ENCODE assay signal across 15 mouse cellular contexts in genomic region chr5:115018270-115018669, GRCm38 (mm10). TPM values are rescaled to one million over a fixed set of nuclear protein-coding genes. Genes with fewer than 3 reads are reported as not detected.
DNase-seq lines count a peak whose midpoint lies in the region; ATAC-seq and TF ChIP-seq lines count a peak whose summit lies in the region.
"Had no signal": no experiment of that assay in that cellular context is flagged by ENCODE, and none has a peak within 500 bp of the region (broad histone marks: within the 10 kb centered on the region; RNA-seq: fewer than 3 reads in every experiment).

No protein-coding gene starts in this region.

- peaks cover 40% of the 10 kb centered on the region for H3K4me1 ChIP-seq in heart, embryonic 11.5 days (ENCODE audit: control insufficient read depth, insufficient read depth, low read length)
- H3K4me1 ChIP-seq in liver, embryonic 14.5 days (replicated peaks; ENCODE audit: control insufficient read depth in 2 of 2, insufficient read depth in 2 of 2, low read length in 1 of 2) = peaks cover 44 to 48% of the 10 kb centered on the region in 2 experiments

- H3K36me3 ChIP-seq in heart, embryonic 11.5 days (ENCODE audit: control insufficient read depth, insufficient read depth, low read length) = no peaks in the 10 kb centered on the region
- H3K36me3 ChIP-seq in liver, embryonic 14.5 days (replicated peaks; ENCODE audit: control insufficient read depth, insufficient read depth, low read depth) = no peaks in the 10 kb centered on the region

- H3K27me3 ChIP-seq in heart, embryonic 11.5 days (ENCODE audit: control insufficient read depth, insufficient read depth, low read length) = no peaks in the 10 kb centered on the region
- no peaks in the 10 kb centered on the region for H3K27me3 ChIP-seq in liver, embryonic 14.5 days (ENCODE audit: control insufficient read depth, insufficient read depth, low read length)

- peak overlapping the region; percentile 45 for H3K4me2 ChIP-seq in heart, embryonic 11.5 days
- H3K4me2 ChIP-seq in liver, embryonic 14.5 days (ENCODE audit: low read depth) = peak overlapping the region; percentile 61

- DNase-seq in heart, postnatal 36 days = no peak
- peak; percentile 15 for DNase-seq in spleen, adult 12 weeks (ENCODE audit: low spot score)
- DNase-seq in spleen, adult 18-20 months = no peak
- peak in 2 of 3 experiments; percentile 59 to 65 for DNase-seq in liver, embryonic 14.5 days (ENCODE audit: low read depth in 3 of 3, low spot score in 3 of 3)
- DNase-seq in left cerebral cortex, postnatal 10 days (ENCODE audit: extremely low spot score in 1 of 2, low spot score in 2 of 2) = no peak
- DNase-seq in thymus, postnatal 25 days = no peak
- DNase-seq in cerebellum, postnatal 4 days (ENCODE audit: low spot score in 2 of 2) = no peak
- DNase-seq: B cell, adult 2 months; kidney, postnatal 36 days; midbrain, embryonic 14.5 days had no signal

- no peaks in the 10 kb centered on the region for H3K9me3 ChIP-seq in heart, embryonic 11.5 days (replicated peaks; ENCODE audit: control insufficient read depth, low read length)
- no peaks in the 10 kb centered on the region for H3K9me3 ChIP-seq in liver, embryonic 14.5 days (ENCODE audit: control insufficient read depth, low read length)

- peak overlapping the region; percentile 60 for H3K27ac ChIP-seq in heart, embryonic 11.5 days (ENCODE audit: low read depth, low read length)
- peak overlapping the region; percentile 54 for H3K27ac ChIP-seq in liver, embryonic 14.5 days

- 9% methylated on average over 2 of the region's 2 CpGs for WGBS in heart, embryonic 11.5 days (ENCODE audit: insufficient replicate concordance)
- WGBS in liver, embryonic 14.5 days (ENCODE audit: insufficient replicate concordance) = 2% methylated on average over 2 of the region's 2 CpGs

- ATAC-seq in heart, embryonic 11.5 days (replicated peaks; ENCODE audit: insufficient number of reproducible peaks, low FRiP score, low TSS enrichment) = peak; percentile 73
- ATAC-seq in liver, embryonic 14.5 days (ENCODE audit: insufficient read depth) = peak; percentile 81
- ATAC-seq: forebrain, embryonic 14.5 days had no signal

- TF ChIP-seq CTCF in liver, embryonic 14.5 days (IDR thresholded peaks at IDR 0.05; ENCODE audit: low read depth) = no peak

- no peak overlapping the region for H3K4me3 ChIP-seq in heart, embryonic 11.5 days (ENCODE audit: low read depth, low read length)
- peak overlapping the region in 1 of 2 experiments; percentile 10; a peak in 2 of 4 replicates for H3K4me3 ChIP-seq in liver, embryonic 14.5 days (ENCODE audit: insufficient read depth in 1 of 2, low read depth in 2 of 2, low read length in 2 of 2)

- peak; percentile 43 for TF ChIP-seq EP300 in liver, embryonic 14.5 days (IDR thresholded peaks at IDR 0.05; ENCODE audit: low read depth)

- intact Hi-C loops in heart, postnatal 36 days (cut with DNase I) = no loop called here
- intact Hi-C loops in left cerebral cortex, postnatal 10 days (cut with DNase I) = no loop called here

- H3K9ac ChIP-seq in heart, embryonic 11.5 days (ENCODE audit: low read depth, low read length) = no peak overlapping the region
- H3K9ac ChIP-seq in liver, embryonic 14.5 days (replicated peaks) = peak overlapping the region; percentile 28

RNA-seq across cellular contexts. Expression of gene Sppl3, which starts 7.3 kb away (rescaled TPM):
- 15.5 and 18.6 TPM in 2 replicates for polyA plus RNA-seq in heart, embryonic 11.5 days (2014; fragmentation: Nextera tagmentation; extraction: Ambion mirVana)
- total RNA-seq in heart, postnatal 36 days (2021) = 10 to 100 TPM; 33.0 to 35.8 TPM
- 17.2 and 17.6 TPM in 2 replicates for polyA plus RNA-seq in liver, embryonic 14.5 days (2012; rRNA removed)
- 5.4 and 7.0 TPM in 2 replicates for polyA plus RNA-seq in liver, embryonic 14.5 days (2014; fragmentation: Nextera tagmentation; extraction: Ambion mirVana)
- 100 to 1,000 TPM; 112 to 115 TPM for total RNA-seq in left cerebral cortex, postnatal 10 days (2021)

RNA-seq across cellular contexts. Expression of gene Hnf1a, which starts 47.4 kb away (rescaled TPM):
- not detected in 2 replicates for polyA plus RNA-seq in heart, embryonic 11.5 days (2014; fragmentation: Nextera tagmentation; extraction: Ambion mirVana)
- not detected for total RNA-seq in heart, postnatal 36 days (2021)
- 1.2 and 1.6 TPM in 2 replicates for polyA plus RNA-seq in liver, embryonic 14.5 days (2012; rRNA removed)
- 0.86 and 1.5 TPM in 2 replicates for polyA plus RNA-seq in liver, embryonic 14.5 days (2014; fragmentation: Nextera tagmentation; extraction: Ambion mirVana)
- total RNA-seq in left cerebral cortex, postnatal 10 days (2021) = not detected
- total RNA-seq: left cerebral cortex, postnatal 36 days; neutrophil, adult 5-6 weeks had no signal
- polyA plus RNA-seq: brain, embryonic 14.5 days; forebrain, embryonic 14.5 days; midbrain, embryonic 14.5 days had no signal

Comparison
In these comparisons a context has a peak if more than half of its experiments do, and no peak if none do; other contexts are left out.
1. DNase-seq: peak in spleen, adult 12 weeks (single experiment) and liver, embryonic 14.5 days (2 of 3); none in heart, postnatal 36 days (0 of 2), spleen, adult 18-20 months (0 of 2), left cerebral cortex, postnatal 10 days (0 of 2), thymus, postnatal 25 days (single experiment) and cerebellum, postnatal 4 days (0 of 2).